Mouse (Mus musculus) E14TG2a.4 (cell line): Measurements from ENCODE around the gene Dck.

Experiments used
- H3K27me3 ChIP-seq: 2 replicates; pipeline ENCODE4 v1.6.1; 2014; ENCODE audit warnings: low read length, control low read depth; ENCODE audit not compliant: insufficient read depth
- H3K36me3 ChIP-seq: 2 replicates; pipeline ENCODE4 v1.6.1; 2014; ENCODE audit warnings: low read length, control low read depth; ENCODE audit not compliant: insufficient read depth
- H3K4me1 ChIP-seq: replicated peaks from 2 replicates; pipeline ENCODE4 v1.6.1; 2014; ENCODE audit warnings: low read depth, low read length, control low read depth
- H3K4me3 ChIP-seq: replicated peaks from 2 replicates; pipeline ENCODE4 v1.5.1; 2014; ENCODE audit warnings: mild to moderate bottlenecking, low read length
- H3K9me3 ChIP-seq: 2 replicates; pipeline ENCODE4 v1.6.1; 2014; ENCODE audit warnings: low read length, control low read depth
- CTCF ChIP-seq: conservative IDR thresholded peaks from 2 replicates; pipeline ENCODE4 v1.5.1; 2014; ENCODE audit warnings: low read length
- NANOG ChIP-seq: IDR thresholded peaks from 2 replicates; pipeline ENCODE4 v1.6.1; 2014; ENCODE audit warnings: borderline replicate concordance, low read length, mixed read lengths
- POU5F1 ChIP-seq: IDR thresholded peaks from 2 replicates; pipeline ENCODE4 v1.6.1; 2014; ENCODE audit warnings: low read length, borderline replicate concordance

Dck gene

GRCm38 (mm10) chr5:88830880-88831279 lies 66.1 kb downstream of the Dck start:
- TF ChIP-seq NANOG: no peak
- TF ChIP-seq POU5F1: no peak
- TF ChIP-seq CTCF: no peak
- Histone ChIP-seq H3K4me3 (no peak overlapping the region), H3K27me3 (no peaks in the 10 kb centered on the region), H3K36me3 (no peaks in the 10 kb centered on the region), H3K4me1 (no peaks in the 10 kb centered on the region), H3K9me3 (no peaks in the 10 kb centered on the region)

GRCm38 (mm10) chr5:88831935-88832334 lies 67.1 kb downstream of the Dck start:
- TF ChIP-seq NANOG (no peak), CTCF (no peak), POU5F1 (no peak)
- no peak overlapping the region for H3K4me3 ChIP-seq
- no peaks in the 10 kb centered on the region for H3K9me3 ChIP-seq
- no peaks in the 10 kb centered on the region for H3K27me3 ChIP-seq
- no peaks in the 10 kb centered on the region for H3K36me3 ChIP-seq
- no peaks in the 10 kb centered on the region for H3K4me1 ChIP-seq
